Mouse (Mus musculus): ENCODE measurements at regions not wholly inside any gene's neighbourhood (a gene's known extent, or its start where the extent isn't known, plus 50 kb on each side); places are given as distances from the start of the nearest gene placed in this dataset.

DNA sequence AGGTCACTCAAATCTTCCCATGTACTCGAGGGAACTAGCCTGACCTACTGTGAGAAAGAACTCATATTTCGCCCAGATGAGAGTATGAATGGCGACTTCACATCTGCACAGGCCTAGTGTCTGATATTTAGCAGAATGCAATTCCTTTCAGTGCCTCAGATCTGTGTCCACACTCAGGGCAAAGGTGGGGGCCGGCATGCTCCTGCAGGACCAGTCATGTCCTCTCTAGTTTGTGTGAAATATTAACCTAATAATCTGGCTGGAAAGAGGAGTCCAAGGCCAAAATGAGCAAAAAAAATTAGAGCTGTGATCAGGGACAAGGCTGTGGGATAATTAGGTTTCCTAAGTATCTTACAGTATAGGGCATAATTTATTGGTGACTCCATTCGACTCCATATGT lies 292.1 kb downstream of the Irs2 start:
- no peaks in the 10 kb centered on the region for H3K27me3 ChIP-seq (ENCODE audit: control insufficient read depth, insufficient read depth, low read length, poor library complexity, severe bottlenecking)
- no peaks in the 10 kb centered on the region for H3K4me1 ChIP-seq (ENCODE audit: control insufficient read depth, insufficient read depth, low read length)
- TF ChIP-seq EP300 (IDR thresholded peaks at IDR 0.05; ENCODE audit: insufficient read depth, low read depth, low read length) (no peak), POLR2A (IDR thresholded peaks at IDR 0.05; ENCODE audit: insufficient read depth, low read length) (no peak), CTCF (IDR thresholded peaks at IDR 0.05; ENCODE audit: low read depth, low read length) (no peak)
- H3K9me3 ChIP-seq (replicated peaks; ENCODE audit: control insufficient read depth, insufficient read depth, low read length, poor library complexity, severe bottlenecking) = no peaks in the 10 kb centered on the region
- H3K9ac ChIP-seq (ENCODE audit: low read depth, poor library complexity, severe bottlenecking) = no peak overlapping the region
- H3K27ac ChIP-seq (ENCODE audit: insufficient read depth, low read length) = no peak overlapping the region
- no peak overlapping the region for H3K4me3 ChIP-seq (ENCODE audit: low read depth, low read length)
- H3K36me3 ChIP-seq (ENCODE audit: control insufficient read depth, insufficient read depth, low read length, poor library complexity, severe bottlenecking) = no peaks in the 10 kb centered on the region

DNA sequence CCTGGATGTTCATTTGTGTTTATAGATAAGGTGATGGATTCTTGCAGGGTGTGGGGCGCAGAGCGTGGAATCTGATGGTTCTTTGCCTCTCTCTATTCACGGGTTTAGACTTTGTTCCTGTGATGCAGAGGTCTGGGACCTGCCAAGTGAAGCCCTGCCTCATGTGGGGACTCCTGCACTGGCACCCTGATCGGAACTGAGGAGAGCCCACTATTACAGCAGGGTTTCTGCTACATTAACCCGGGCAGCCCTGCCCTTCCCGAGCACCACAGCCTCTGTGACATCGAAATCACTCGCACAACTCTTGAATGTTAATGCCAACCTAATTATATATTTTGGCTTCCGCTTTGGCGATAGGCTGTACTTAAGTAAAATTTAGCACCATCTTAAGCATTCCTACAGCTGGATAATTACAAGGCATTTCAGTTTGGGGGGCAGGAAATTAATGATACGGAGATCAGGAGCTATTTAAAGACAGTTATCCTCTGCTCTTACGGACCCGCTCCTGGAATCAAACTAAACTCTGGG lies 294.7 kb downstream of the Irs2 start:
- H3K27ac ChIP-seq (ENCODE audit: insufficient read depth, low read length) = no peak overlapping the region
- H3K9me3 ChIP-seq (replicated peaks; ENCODE audit: control insufficient read depth, insufficient read depth, low read length, poor library complexity, severe bottlenecking) = no peaks in the 10 kb centered on the region
- no peaks in the 10 kb centered on the region for H3K36me3 ChIP-seq (ENCODE audit: control insufficient read depth, insufficient read depth, low read length, poor library complexity, severe bottlenecking)
- no peak for TF ChIP-seq EP300 (IDR thresholded peaks at IDR 0.05; ENCODE audit: insufficient read depth, low read depth, low read length)
- no peak for TF ChIP-seq CTCF (IDR thresholded peaks at IDR 0.05; ENCODE audit: low read depth, low read length)
- no peak for TF ChIP-seq POLR2A (IDR thresholded peaks at IDR 0.05; ENCODE audit: insufficient read depth, low read length)
- H3K27me3 ChIP-seq (ENCODE audit: control insufficient read depth, insufficient read depth, low read length, poor library complexity, severe bottlenecking) = no peaks in the 10 kb centered on the region
- no peak overlapping the region for H3K9ac ChIP-seq (ENCODE audit: low read depth, poor library complexity, severe bottlenecking)
- no peaks in the 10 kb centered on the region for H3K4me1 ChIP-seq (ENCODE audit: control insufficient read depth, insufficient read depth, low read length)
- no peak overlapping the region for H3K4me3 ChIP-seq (ENCODE audit: low read depth, low read length)

GRCm38 (mm10) chr8:10712118-10712689 lies 296.1 kb downstream of the Irs2 start:
- Histone ChIP-seq H3K27me3 (ENCODE audit: control insufficient read depth, insufficient read depth, low read length, poor library complexity, severe bottlenecking) (no peaks in the 10 kb centered on the region), H3K9ac (ENCODE audit: low read depth, poor library complexity, severe bottlenecking) (no peak overlapping the region), H3K36me3 (ENCODE audit: control insufficient read depth, insufficient read depth, low read length, poor library complexity, severe bottlenecking) (no peaks in the 10 kb centered on the region), H3K27ac (ENCODE audit: insufficient read depth, low read length) (no peak overlapping the region), H3K4me1 (ENCODE audit: control insufficient read depth, insufficient read depth, low read length) (no peaks in the 10 kb centered on the region), H3K9me3 (replicated peaks; ENCODE audit: control insufficient read depth, insufficient read depth, low read length, poor library complexity, severe bottlenecking) (no peaks in the 10 kb centered on the region), H3K4me3 (ENCODE audit: low read depth, low read length) (no peak overlapping the region)
- TF ChIP-seq CTCF (IDR thresholded peaks at IDR 0.05; ENCODE audit: low read depth, low read length) = no peak
- no peak for TF ChIP-seq POLR2A (IDR thresholded peaks at IDR 0.05; ENCODE audit: insufficient read depth, low read length)
- TF ChIP-seq EP300 (IDR thresholded peaks at IDR 0.05; ENCODE audit: insufficient read depth, low read depth, low read length) = no peak

- Histone ChIP-seq H3K9ac (ENCODE audit: low read depth, poor library complexity, severe bottlenecking) (no peak overlapping the region), H3K9me3 (replicated peaks; ENCODE audit: control insufficient read depth, insufficient read depth, low read length, poor library complexity, severe bottlenecking) (no peaks in the 10 kb centered on the region), H3K4me1 (ENCODE audit: control insufficient read depth, insufficient read depth, low read length) (no peaks in the 10 kb centered on the region), H3K27me3 (ENCODE audit: control insufficient read depth, insufficient read depth, low read length, poor library complexity, severe bottlenecking) (no peaks in the 10 kb centered on the region), H3K27ac (ENCODE audit: insufficient read depth, low read length) (no peak overlapping the region), H3K4me3 (ENCODE audit: low read depth, low read length) (no peak overlapping the region), H3K36me3 (ENCODE audit: control insufficient read depth, insufficient read depth, low read length, poor library complexity, severe bottlenecking) (no peaks in the 10 kb centered on the region)
- TF ChIP-seq CTCF (IDR thresholded peaks at IDR 0.05; ENCODE audit: low read depth, low read length) (no peak), EP300 (IDR thresholded peaks at IDR 0.05; ENCODE audit: insufficient read depth, low read depth, low read length) (no peak), POLR2A (IDR thresholded peaks at IDR 0.05; ENCODE audit: insufficient read depth, low read length) (no peak)
Measured at GRCm38 (mm10) chr8:10711474-10711873, 296.8 kb downstream of the Irs2 start.

- no peaks in the 10 kb centered on the region for H3K4me1 ChIP-seq (ENCODE audit: control insufficient read depth, insufficient read depth, low read length)
- H3K9ac ChIP-seq (ENCODE audit: low read depth, poor library complexity, severe bottlenecking) = no peak overlapping the region
- no peak overlapping the region for H3K27ac ChIP-seq (ENCODE audit: insufficient read depth, low read length)
- no peaks in the 10 kb centered on the region; the same call in 1 of the 2 replicates for H3K27me3 ChIP-seq (ENCODE audit: control insufficient read depth, insufficient read depth, low read length, poor library complexity, severe bottlenecking)
- no peaks in the 10 kb centered on the region for H3K36me3 ChIP-seq (ENCODE audit: control insufficient read depth, insufficient read depth, low read length, poor library complexity, severe bottlenecking)
- H3K9me3 ChIP-seq (replicated peaks; ENCODE audit: control insufficient read depth, insufficient read depth, low read length, poor library complexity, severe bottlenecking) = no peaks in the 10 kb centered on the region
- H3K4me3 ChIP-seq (ENCODE audit: low read depth, low read length) = no peak overlapping the region
- TF ChIP-seq EP300 (IDR thresholded peaks at IDR 0.05; ENCODE audit: insufficient read depth, low read depth, low read length) (no peak), POLR2A (IDR thresholded peaks at IDR 0.05; ENCODE audit: insufficient read depth, low read length) (no peak), CTCF (IDR thresholded peaks at IDR 0.05; ENCODE audit: low read depth, low read length) (no peak)
Measured at GRCm38 (mm10) chr8:10708509-10708908, 299.7 kb downstream of the Irs2 start.

DNA sequence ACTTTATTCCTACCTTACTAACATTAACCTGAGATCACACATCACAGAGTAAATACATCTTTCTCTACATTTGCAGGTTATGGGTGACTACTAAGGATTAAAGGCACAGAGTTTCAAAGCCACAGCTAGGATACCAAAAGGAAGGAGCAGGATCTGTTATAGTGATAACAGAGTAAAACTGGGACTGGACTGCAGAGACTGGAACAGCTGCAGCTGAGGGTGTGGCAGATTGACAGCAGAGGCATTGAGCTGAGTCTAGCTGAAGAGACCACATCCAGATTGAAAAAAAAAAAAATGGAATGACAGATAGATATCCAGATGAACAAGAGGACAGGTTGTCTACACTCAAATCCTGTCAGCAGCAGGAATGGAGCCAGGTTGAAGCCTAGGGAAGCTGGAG lies 301.1 kb downstream of the Irs2 start:
- no peaks in the 10 kb centered on the region for H3K4me1 ChIP-seq (ENCODE audit: control insufficient read depth, insufficient read depth, low read length)
- H3K9me3 ChIP-seq (replicated peaks; ENCODE audit: control insufficient read depth, insufficient read depth, low read length, poor library complexity, severe bottlenecking) = no peaks in the 10 kb centered on the region
- TF ChIP-seq POLR2A (IDR thresholded peaks at IDR 0.05; ENCODE audit: insufficient read depth, low read length) (no peak), CTCF (IDR thresholded peaks at IDR 0.05; ENCODE audit: low read depth, low read length) (no peak), EP300 (IDR thresholded peaks at IDR 0.05; ENCODE audit: insufficient read depth, low read depth, low read length) (no peak)
- no peaks in the 10 kb centered on the region for H3K36me3 ChIP-seq (ENCODE audit: control insufficient read depth, insufficient read depth, low read length, poor library complexity, severe bottlenecking)
- no peak overlapping the region for H3K9ac ChIP-seq (ENCODE audit: low read depth, poor library complexity, severe bottlenecking)
- no peak overlapping the region for H3K4me3 ChIP-seq (ENCODE audit: low read depth, low read length)
- no peaks in the 10 kb centered on the region; the same call in 1 of the 2 replicates for H3K27me3 ChIP-seq (ENCODE audit: control insufficient read depth, insufficient read depth, low read length, poor library complexity, severe bottlenecking)
- no peak overlapping the region for H3K27ac ChIP-seq (ENCODE audit: insufficient read depth, low read length)
